Mouse (Mus musculus) kidney, postnatal 0 days (tissue): Measurements from ENCODE around the gene Ndufaf1. TPM values are rescaled to one million over a fixed set of nuclear protein-coding genes. Genes with fewer than 3 reads are reported as not detected.
"Not testable (repeated sequence)": the region's sequence is repeated elsewhere in the genome, so short reads cannot be mapped to it uniquely, and the experiment has no call there.

Experiments
- ATAC-seq: fragments of 200-750 bp; cut with Nextera tagmentation; replicated peaks from 2 replicates; pipeline ENCODE4 v1.8.0; 2017; ENCODE audit warnings: low read depth, moderate number of reproducible peaks, moderate TSS enrichment, moderate library complexity; ENCODE audit not compliant: low FRiP score
- DNase-seq: peaks from one replicate; pipeline ENCODE4 v3.0.0-alpha.2; 2016; ENCODE audit warnings: low spot score
- H3K27ac ChIP-seq: fragments of 300-500 bp; sonication (generic); 2 replicates; pipeline ENCODE4 v1.5.1; 2014; ENCODE audit warnings: mild to moderate bottlenecking
- H3K27me3 ChIP-seq: fragments of 300-500 bp; sonication (generic); 2 replicates; pipeline ENCODE4 v1.6.1; 2014; ENCODE audit warnings: low read length, mixed read lengths; ENCODE audit not compliant: insufficient read depth
- H3K36me3 ChIP-seq: fragments of 300-500 bp; sonication (generic); 2 replicates; pipeline ENCODE4 v1.6.1; 2014; ENCODE audit warnings: low read length, mixed read lengths; ENCODE audit not compliant: insufficient read depth
- H3K4me1 ChIP-seq: fragments of 300-500 bp; sonication (generic); replicated peaks from 2 replicates; pipeline ENCODE4 v1.6.1; 2014; ENCODE audit warnings: antibody characterized with exemption, low read length, mixed read lengths; ENCODE audit not compliant: insufficient read depth
- H3K4me2 ChIP-seq: fragments of 300-500 bp; sonication (generic); 2 replicates; pipeline ENCODE4 v1.6.1; 2014; ENCODE audit warnings: mild to moderate bottlenecking, low read length, moderate library complexity, mixed read lengths
- H3K4me3 ChIP-seq: fragments of 300-500 bp; sonication (generic); replicated peaks from 2 replicates; pipeline ENCODE4 v1.5.1; 2014; ENCODE audit warnings: low read depth, low read length
- H3K9ac ChIP-seq: fragments of 300-500 bp; sonication (generic); 2 replicates; pipeline ENCODE4 v1.6.1; 2014; ENCODE audit warnings: low read depth, low read length
- H3K9me3 ChIP-seq: fragments of 300-500 bp; sonication (generic); replicated peaks from 2 replicates; pipeline ENCODE4 v1.6.1; 2016; ENCODE audit warnings: low read length, inconsistent platforms, mixed read lengths
- CTCF ChIP-seq: IDR thresholded peaks from 2 replicates; pipeline ENCODE4 v1.5.1; 2016; ENCODE audit warnings: antibody characterized with exemption, low read depth, mild to moderate bottlenecking, moderate library complexity
- WGBS: fragments of 180-500 bp; shearing (Covaris S2); extraction: QIAGEN DNeasy Blood & Tissue Kit; methylation state at CpG from one replicate; pipeline ENCODE4 v1.1.7; 2014; 5-methylcytosine and 5-hydroxymethylcytosine counted together
- polyA plus RNA-seq: library from polyadenylated mRNA; unstranded; fragments of >200 nt; fragmentation: Nextera tagmentation; extraction: Ambion mirVana; gene quantifications from 2 replicates; pipeline ENCODE4 v1.2.1, GENCODE M21; 2015

Ndufaf1 gene
- polyA plus RNA-seq, 1 experiment from 2014 or later: 50.0 TPM

DNA sequence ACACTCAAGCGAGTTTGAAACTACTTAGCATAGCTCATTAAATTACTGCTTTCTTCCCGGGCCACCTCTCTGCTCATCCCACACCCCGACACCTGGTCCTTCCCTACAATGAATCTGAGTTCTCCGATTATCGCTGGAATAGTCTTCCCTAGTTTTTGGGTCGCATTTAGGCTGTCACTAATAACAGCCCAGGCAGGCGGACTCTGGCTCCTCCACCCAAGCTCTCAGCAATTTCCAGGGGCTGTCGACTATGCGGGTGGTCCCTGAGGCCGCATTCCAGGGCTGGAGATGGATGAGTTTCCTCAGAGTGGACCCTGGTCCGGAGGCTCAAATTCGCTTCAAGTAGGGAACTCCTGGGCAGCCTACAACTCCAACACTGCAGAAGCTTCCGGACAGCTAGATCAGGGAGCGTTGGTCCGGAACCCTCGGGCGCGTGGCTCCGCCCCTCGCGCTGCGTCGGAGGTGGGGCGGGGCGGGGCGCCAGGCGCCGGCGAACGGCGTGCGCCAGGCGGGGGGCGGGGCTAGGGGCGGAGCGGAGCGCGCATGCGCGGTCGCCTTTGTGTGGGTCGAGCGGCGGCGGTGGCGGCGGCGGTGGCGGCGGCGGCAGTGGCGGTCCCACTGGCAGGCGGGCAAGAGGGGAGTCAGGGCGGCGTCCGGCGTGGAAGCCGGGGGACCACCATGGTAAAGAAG, 12.0 kb upstream of the Ndufaf1 start, which contains the start of gene Rtf1:
Gene Rtf1, plus strand, starts transcription at position 544 of the 690 bp plus-strand sequence.
- peak; percentile 96 for DNase-seq
- no peaks in the 10 kb centered on the region for H3K9me3 ChIP-seq
- no peaks in the 10 kb centered on the region for H3K27me3 ChIP-seq
- ATAC-seq: peak; percentile 95
- peak within 1 kb of the TSS; percentile 93 for H3K9ac ChIP-seq
- 0 out of 2 replicates have a peak, but pooled peaks cover 5% of the 10 kb centered on the region for H3K4me1 ChIP-seq
- H3K36me3 ChIP-seq: no peaks in the 10 kb centered on the region
- WGBS: under 1% methylated on average over 58 of the region's 58 CpGs
- H3K27ac ChIP-seq: peak within 1 kb of the TSS; percentile 90
- no peak for TF ChIP-seq CTCF
- H3K4me2 ChIP-seq: peak within 1 kb of the TSS; percentile 92
- H3K4me3 ChIP-seq: peak within 1 kb of the TSS; percentile 98

GRCm38 (mm10) chr2:119669010-119669409, 6.4 kb upstream of the Ndufaf1 start:
- no peaks in the 10 kb centered on the region for H3K36me3 ChIP-seq
- WGBS: 16% methylated on average over 7 of the region's 7 CpGs
- DNase-seq (peak; percentile 59), ATAC-seq (no peak)
- H3K9me3 ChIP-seq: no peaks in the 10 kb centered on the region
- no peaks in the 10 kb centered on the region for H3K4me1 ChIP-seq
- no peaks in the 10 kb centered on the region for H3K27me3 ChIP-seq
- H3K4me2 ChIP-seq: no peak overlapping the region
- peak; percentile 73 for TF ChIP-seq CTCF
- H3K27ac ChIP-seq: no peak overlapping the region
- H3K4me3 ChIP-seq: no peak overlapping the region
- no peak overlapping the region for H3K9ac ChIP-seq

- not testable (repeated sequence) for H3K9ac ChIP-seq, H3K9me3 ChIP-seq, ATAC-seq, H3K27me3 ChIP-seq, H3K4me2 ChIP-seq, H3K4me1 ChIP-seq, H3K4me3 ChIP-seq, DNase-seq, H3K27ac ChIP-seq, H3K36me3 ChIP-seq
- 73% methylated on average over 19 of the region's 23 CpGs for WGBS
Measured at GRCm38 (mm10) chr2:119665744-119666143, 3.1 kb upstream of the Ndufaf1 start.

GRCm38 (mm10) chr2:119644254-119644653, 18.4 kb downstream of the Ndufaf1 start:
- WGBS: 94% methylated on average over 5 of the region's 5 CpGs
- Histone ChIP-seq H3K4me3 (no peak overlapping the region), H3K4me2 (no peak overlapping the region), H3K27ac (no peak overlapping the region), H3K36me3 (peaks cover 42% of the 10 kb centered on the region), H3K4me1 (no peaks in the 10 kb centered on the region), H3K9me3 (no peaks in the 10 kb centered on the region), H3K9ac (no peak overlapping the region), H3K27me3 (no peaks in the 10 kb centered on the region)
- DNase-seq: no peak
- TF ChIP-seq CTCF: no peak
- ATAC-seq: no peak

- H3K4me2 ChIP-seq: no peak overlapping the region
- no peak overlapping the region for H3K4me3 ChIP-seq
- H3K27ac ChIP-seq: no peak overlapping the region
- peaks cover 40% of the 10 kb centered on the region for H3K36me3 ChIP-seq
- no peaks in the 10 kb centered on the region for H3K9me3 ChIP-seq
- no peak for TF ChIP-seq CTCF
- no peaks in the 10 kb centered on the region for H3K27me3 ChIP-seq
- H3K9ac ChIP-seq: no peak overlapping the region
- ATAC-seq (no peak), DNase-seq (no peak)
- no peaks in the 10 kb centered on the region for H3K4me1 ChIP-seq
- 94% methylated on average over 5 of the region's 5 CpGs for WGBS
Measured at GRCm38 (mm10) chr2:119641214-119641912, 21.3 kb downstream of the Ndufaf1 start.

- 97% methylated on average over 1 of the region's 1 CpGs for WGBS
- Histone ChIP-seq H3K9ac (no peak overlapping the region), H3K27me3 (no peaks in the 10 kb centered on the region), H3K9me3 (no peaks in the 10 kb centered on the region), H3K4me3 (no peak overlapping the region), H3K36me3 (peaks cover 36% of the 10 kb centered on the region), H3K4me1 (no peaks in the 10 kb centered on the region), H3K4me2 (no peak overlapping the region), H3K27ac (no peak overlapping the region)
- TF ChIP-seq CTCF: peak; percentile 41; the same call in 1 of the 2 replicates
- DNase-seq: peak; percentile 29
- ATAC-seq: no peak
Measured at GRCm38 (mm10) chr2:119636781-119637180, 25.8 kb downstream of the Ndufaf1 start.
